Mouse (Mus musculus) G1E (cell line): ENCODE data around the gene Sytl3. TPM values are rescaled to one million over a fixed set of nuclear protein-coding genes. Genes with fewer than 3 reads are reported as not detected.

Experiments
- ATAC-seq: 2 replicates; pipeline ENCODE4 v1.8.0; 2016; ENCODE audit warnings: mild to moderate bottlenecking; ENCODE audit not compliant: insufficient number of reproducible peaks, poor library complexity, low FRiP score, severe bottlenecking; ENCODE audit errors: extremely low read depth
- DNase-seq: peaks from one replicate; pipeline ENCODE4 v3.0.0; 2012; ENCODE audit warnings: low spot score
- H3K27me3 ChIP-seq: 2 replicates; pipeline ENCODE4 v1.6.1; 2012; ENCODE audit warnings: mild to moderate bottlenecking, low read length, inconsistent platforms; ENCODE audit not compliant: insufficient read depth
- H3K36me3 ChIP-seq: replicated peaks from 2 replicates; pipeline ENCODE3; 2012; ENCODE audit warnings: mild to moderate bottlenecking, inconsistent platforms
- H3K4me1 ChIP-seq: 2 replicates; pipeline ENCODE4 v1.6.1; 2012; ENCODE audit warnings: low read depth, low read length, inconsistent platforms, mixed read lengths; ENCODE audit not compliant: insufficient read depth
- H3K4me3 ChIP-seq: 2 replicates; pipeline ENCODE4 v1.5.1; 2012; ENCODE audit warnings: low read depth, mild to moderate bottlenecking, inconsistent platforms, low read length, moderate library complexity, mixed read lengths
- H3K9me3 ChIP-seq: replicated peaks from 2 replicates; pipeline ENCODE4 v1.6.1; 2012; ENCODE audit warnings: inconsistent platforms
- CTCF ChIP-seq: IDR thresholded peaks from 2 replicates; pipeline ENCODE4 v1.5.1; 2012; ENCODE audit warnings: low read depth, low read length, inconsistent platforms, mixed read lengths
- GATA1 ChIP-seq: IDR thresholded peaks from 2 replicates; pipeline ENCODE4 v1.6.1; 2012; ENCODE audit warnings: borderline replicate concordance, low read length, inconsistent platforms, mixed read lengths
- GATA2 ChIP-seq: IDR thresholded peaks from 2 replicates; pipeline ENCODE4 v1.6.1; 2012; ENCODE audit warnings: low read depth, low read length, inconsistent platforms, borderline replicate concordance
- POLR2AphosphoS5 ChIP-seq: IDR thresholded peaks from 2 replicates; pipeline ENCODE4 v1.6.1; 2012; ENCODE audit warnings: low read depth, low read length, inconsistent platforms; ENCODE audit not compliant: insufficient replicate concordance
- TAL1 ChIP-seq: conservative IDR thresholded peaks from 2 replicates; pipeline ENCODE4 v1.6.1; 2012; ENCODE audit warnings: low read depth, low read length, inconsistent platforms, mixed read lengths
- polyA plus RNA-seq: library from polyadenylated mRNA; stranded (reverse); fragments of >175 nt; gene quantifications from 2 replicates; pipeline ENCODE4 v1.2.3, GENCODE M21; 2012
- total RNA-seq, 2 experiments: library from RNA; stranded (forward) in 1 of 2; stranded (reverse) in 1 of 2; fragments of 200-1000 nt in 1 of 2; fragments of >200 nt in 1 of 2; fragmentation: Nextera tagmentation in 1 of 2; gene quantifications; 2 replicates each; pipeline ENCODE4 v1.2.3; 2014 to 2017

Sytl3 gene
- total and polyA plus RNA-seq, 3 experiments: 1.3 TPM; not detected in 2

- Histone ChIP-seq H3K4me3 (no peak overlapping the region), H3K27me3 (no peaks in the 10 kb centered on the region), H3K9me3 (no peaks in the 10 kb centered on the region), H3K36me3 (peaks cover 74% of the 10 kb centered on the region), H3K4me1 (peaks cover 60% of the 10 kb centered on the region)
- ATAC-seq (no peak), DNase-seq (no peak)
- TF ChIP-seq GATA1 (no peak), GATA2 (no peak), CTCF (no peak)
Measured at GRCm38 (mm10) chr17:6775221-6775620, 116.3 kb downstream of the Sytl3 start.

GRCm38 (mm10) chr17:6775671-6776070 is 116.8 kb downstream of the Sytl3 start:
- no peak for DNase-seq
- Histone ChIP-seq H3K36me3 (peaks cover 73% of the 10 kb centered on the region), H3K9me3 (no peaks in the 10 kb centered on the region), H3K4me3 (no peak overlapping the region), H3K4me1 (peaks cover 65% of the 10 kb centered on the region), H3K27me3 (no peaks in the 10 kb centered on the region)
- ATAC-seq: no peak
- TF ChIP-seq GATA2 (no peak), TAL1 (no peak), POLR2AphosphoS5 (no peak), GATA1 (no peak), CTCF (no peak)

- no peak for TF ChIP-seq CTCF
- TF ChIP-seq GATA1: no peak
- no peak for TF ChIP-seq GATA2
Measured at GRCm38 (mm10) chr17:6776123-6776522, 117.2 kb downstream of the Sytl3 start.

GRCm38 (mm10) chr17:6776576-6776975 is 117.7 kb downstream of the Sytl3 start:
- Histone ChIP-seq H3K4me1 (peaks cover 70% of the 10 kb centered on the region), H3K36me3 (peaks cover 65% of the 10 kb centered on the region)
- no peak for ATAC-seq

More at GRCm38 (mm10) chr17:6776123-6776522, 117.2 kb downstream of the Sytl3 start:
- no peaks in the 10 kb centered on the region for H3K27me3 ChIP-seq
- no peaks in the 10 kb centered on the region for H3K9me3 ChIP-seq
- peaks cover 69% of the 10 kb centered on the region for H3K4me1 ChIP-seq
- H3K36me3 ChIP-seq: peaks cover 69% of the 10 kb centered on the region
- H3K4me3 ChIP-seq: no peak overlapping the region
- DNase-seq (no peak), ATAC-seq (no peak)

GRCm38 (mm10) chr17:6777061-6777460 is 118.2 kb downstream of the Sytl3 start:
- TF ChIP-seq GATA1 (no peak), TAL1 (no peak), POLR2AphosphoS5 (no peak), GATA2 (no peak), CTCF (no peak)
- ATAC-seq (no peak), DNase-seq (no peak)
- peaks cover 60% of the 10 kb centered on the region for H3K36me3 ChIP-seq
- no peaks in the 10 kb centered on the region for H3K9me3 ChIP-seq
- peaks cover 70% of the 10 kb centered on the region for H3K4me1 ChIP-seq
- no peak overlapping the region for H3K4me3 ChIP-seq
- H3K27me3 ChIP-seq: no peaks in the 10 kb centered on the region

More at GRCm38 (mm10) chr17:6776576-6776975, 117.7 kb downstream of the Sytl3 start:
- DNase-seq: no peak
- Histone ChIP-seq H3K27me3 (no peaks in the 10 kb centered on the region), H3K4me3 (no peak overlapping the region), H3K9me3 (no peaks in the 10 kb centered on the region)
- TF ChIP-seq TAL1 (no peak), POLR2AphosphoS5 (no peak), GATA2 (no peak), GATA1 (no peak), CTCF (no peak)

- no peaks in the 10 kb centered on the region for H3K27me3 ChIP-seq
- H3K4me3 ChIP-seq: no peak overlapping the region
- H3K9me3 ChIP-seq: no peaks in the 10 kb centered on the region
- H3K36me3 ChIP-seq: peaks cover 53% of the 10 kb centered on the region
- peaks cover 64% of the 10 kb centered on the region for H3K4me1 ChIP-seq
- ATAC-seq (no peak), DNase-seq (no peak)
- no peak for TF ChIP-seq CTCF
- TF ChIP-seq GATA2: no peak
- no peak for TF ChIP-seq POLR2AphosphoS5
- no peak for TF ChIP-seq TAL1
- TF ChIP-seq GATA1: no peak
Measured at GRCm38 (mm10) chr17:6777629-6778331, 118.9 kb downstream of the Sytl3 start.

- H3K9me3 ChIP-seq: no peaks in the 10 kb centered on the region
- peak overlapping the region; percentile 71; the same call in 1 of the 2 replicates for H3K4me3 ChIP-seq
- ATAC-seq (0 out of 2 replicates have a peak, but pooled peaks have one; percentile 15), DNase-seq (peak; percentile 41)
- no peaks in the 10 kb centered on the region for H3K27me3 ChIP-seq
- H3K4me1 ChIP-seq: peaks cover 64% of the 10 kb centered on the region
- H3K36me3 ChIP-seq: peaks cover 52% of the 10 kb centered on the region
- TF ChIP-seq TAL1: no peak
- no peak for TF ChIP-seq CTCF
- TF ChIP-seq GATA1: no peak
- no peak for TF ChIP-seq GATA2
- TF ChIP-seq POLR2AphosphoS5: no peak
Measured at GRCm38 (mm10) chr17:6778332-6778683, 119.4 kb downstream of the Sytl3 start.
